Mouse (Mus musculus): ENCODE measurements around the gene Entpd4b. TPM values are rescaled to one million over a fixed set of nuclear protein-coding genes. Genes with fewer than 3 reads are reported as not detected.
"Not testable (repeated sequence)": the region's sequence is repeated elsewhere in the genome, so short reads cannot be mapped to it uniquely, and the experiment has no call there.

The Entpd4b gene
- polyA plus RNA-seq (2012; fragmentation: generic; extraction: Trizol), result 11.6 TPM

- not testable (repeated sequence) for H3K79me2 ChIP-seq (ENCODE audit: control insufficient read depth, insufficient read depth); H3K4me3 ChIP-seq; H3K4me2 ChIP-seq (ENCODE audit: low read depth); H3K27me3 ChIP-seq (ENCODE audit: control insufficient read depth, insufficient read depth, insufficient read length); H3K36me3 ChIP-seq (ENCODE audit: control insufficient read depth, insufficient read depth); H3ac ChIP-seq (ENCODE audit: control insufficient read depth, insufficient read length)
Observed at GRCm38 (mm10) chr14:69555110-69555831, at the start of gene Entpd4b. Entpd4b (plus strand) TSS chr14:69555424.

DNA sequence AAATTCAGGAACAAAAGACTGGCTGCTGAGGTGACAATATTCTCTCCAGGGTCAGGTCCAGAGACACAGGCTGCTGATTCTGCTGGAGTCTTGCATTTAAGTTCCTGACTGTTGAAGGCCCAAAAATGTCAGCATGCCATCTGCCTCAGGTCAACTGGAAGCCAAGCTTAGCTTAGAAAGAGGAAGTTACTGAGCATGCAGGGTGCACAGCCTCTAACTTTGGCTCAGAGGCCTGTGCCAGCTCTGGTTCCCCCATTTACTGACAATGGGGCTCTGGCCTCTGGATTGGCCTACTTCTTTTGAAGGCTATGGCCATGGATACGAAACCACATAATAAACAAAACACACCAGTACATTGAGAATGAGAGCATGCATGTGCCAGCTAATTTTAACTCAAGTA lies 48.2 kb upstream of the Entpd4b start:
- not testable (repeated sequence) for H3K27me3 ChIP-seq (ENCODE audit: control insufficient read depth, insufficient read depth, insufficient read length); H3ac ChIP-seq (ENCODE audit: control insufficient read depth, insufficient read length); H3K79me2 ChIP-seq (ENCODE audit: control insufficient read depth, insufficient read depth); H3K4me3 ChIP-seq; H3K36me3 ChIP-seq (ENCODE audit: control insufficient read depth, insufficient read depth); H3K4me2 ChIP-seq (ENCODE audit: low read depth)

- H3ac ChIP-seq (ENCODE audit: control insufficient read depth, insufficient read length); H3K27me3 ChIP-seq (ENCODE audit: control insufficient read depth, insufficient read depth, insufficient read length); H3K4me3 ChIP-seq; H3K79me2 ChIP-seq (ENCODE audit: control insufficient read depth, insufficient read depth); H3K36me3 ChIP-seq (ENCODE audit: control insufficient read depth, insufficient read depth); H3K4me2 ChIP-seq (ENCODE audit: low read depth): not testable (repeated sequence)
Observed at GRCm38 (mm10) chr14:69512449-69512848, 42.8 kb upstream of the Entpd4b start, which contains the start of gene Gm27179. Gm27179 (minus strand) TSS chr14:69512549.

DNA sequence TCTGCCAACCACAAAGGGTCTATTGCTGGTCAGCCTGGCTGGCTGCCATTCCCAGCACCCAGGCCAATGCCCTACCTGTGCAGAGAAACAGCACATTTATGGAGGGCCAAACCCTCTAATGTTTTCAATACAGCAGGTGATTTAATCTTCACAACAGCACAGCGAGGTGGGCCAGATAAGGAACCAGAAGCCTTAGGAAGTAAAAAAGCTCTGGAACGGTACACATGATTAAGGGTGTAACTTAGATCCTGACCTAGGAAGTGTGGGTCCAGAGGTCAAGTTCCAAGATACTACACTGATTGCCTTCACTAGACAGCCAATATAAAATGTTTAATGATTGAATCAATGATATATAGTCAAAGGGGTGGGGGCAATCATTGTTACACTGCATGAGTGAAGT lies 34.4 kb upstream of the Entpd4b start:
- H3K79me2 ChIP-seq (ENCODE audit: control insufficient read depth, insufficient read depth); H3ac ChIP-seq (ENCODE audit: control insufficient read depth, insufficient read length); H3K27me3 ChIP-seq (ENCODE audit: control insufficient read depth, insufficient read depth, insufficient read length); H3K4me3 ChIP-seq; H3K4me2 ChIP-seq (ENCODE audit: low read depth); H3K36me3 ChIP-seq (ENCODE audit: control insufficient read depth, insufficient read depth): not testable (repeated sequence)

- H3K4me2 ChIP-seq (ENCODE audit: low read depth); H3K79me2 ChIP-seq (ENCODE audit: control insufficient read depth, insufficient read depth); H3K4me3 ChIP-seq; H3K27me3 ChIP-seq (ENCODE audit: control insufficient read depth, insufficient read depth, insufficient read length); H3ac ChIP-seq (ENCODE audit: control insufficient read depth, insufficient read length); H3K36me3 ChIP-seq (ENCODE audit: control insufficient read depth, insufficient read depth): not testable (repeated sequence)
Observed at GRCm38 (mm10) chr14:69523001-69523400, 32.2 kb upstream of the Entpd4b start.

GRCm38 (mm10) chr14:69526202-69526601 lies 29.0 kb upstream of the Entpd4b start:
- not testable (repeated sequence) for H3ac ChIP-seq (ENCODE audit: control insufficient read depth, insufficient read length); H3K36me3 ChIP-seq (ENCODE audit: control insufficient read depth, insufficient read depth); H3K4me2 ChIP-seq (ENCODE audit: low read depth); H3K4me3 ChIP-seq; H3K27me3 ChIP-seq (ENCODE audit: control insufficient read depth, insufficient read depth, insufficient read length); H3K79me2 ChIP-seq (ENCODE audit: control insufficient read depth, insufficient read depth)

- not testable (repeated sequence) for H3K4me2 ChIP-seq (ENCODE audit: low read depth); H3K79me2 ChIP-seq (ENCODE audit: control insufficient read depth, insufficient read depth); H3K36me3 ChIP-seq (ENCODE audit: control insufficient read depth, insufficient read depth); H3ac ChIP-seq (ENCODE audit: control insufficient read depth, insufficient read length); H3K4me3 ChIP-seq; H3K27me3 ChIP-seq (ENCODE audit: control insufficient read depth, insufficient read depth, insufficient read length)
Observed at GRCm38 (mm10) chr14:69536539-69536938, 18.7 kb upstream of the Entpd4b start.

GRCm38 (mm10) chr14:69540113-69540512 lies 15.1 kb upstream of the Entpd4b start:
- not testable (repeated sequence) for H3K4me2 ChIP-seq (ENCODE audit: low read depth); H3K4me3 ChIP-seq; H3K79me2 ChIP-seq (ENCODE audit: control insufficient read depth, insufficient read depth); H3K27me3 ChIP-seq (ENCODE audit: control insufficient read depth, insufficient read depth, insufficient read length); H3ac ChIP-seq (ENCODE audit: control insufficient read depth, insufficient read length); H3K36me3 ChIP-seq (ENCODE audit: control insufficient read depth, insufficient read depth)

GRCm38 (mm10) chr14:69542695-69543094 lies 12.5 kb upstream of the Entpd4b start:
- not testable (repeated sequence) for H3K36me3 ChIP-seq (ENCODE audit: control insufficient read depth, insufficient read depth); H3ac ChIP-seq (ENCODE audit: control insufficient read depth, insufficient read length); H3K27me3 ChIP-seq (ENCODE audit: control insufficient read depth, insufficient read depth, insufficient read length); H3K4me3 ChIP-seq; H3K4me2 ChIP-seq (ENCODE audit: low read depth); H3K79me2 ChIP-seq (ENCODE audit: control insufficient read depth, insufficient read depth)

DNA sequence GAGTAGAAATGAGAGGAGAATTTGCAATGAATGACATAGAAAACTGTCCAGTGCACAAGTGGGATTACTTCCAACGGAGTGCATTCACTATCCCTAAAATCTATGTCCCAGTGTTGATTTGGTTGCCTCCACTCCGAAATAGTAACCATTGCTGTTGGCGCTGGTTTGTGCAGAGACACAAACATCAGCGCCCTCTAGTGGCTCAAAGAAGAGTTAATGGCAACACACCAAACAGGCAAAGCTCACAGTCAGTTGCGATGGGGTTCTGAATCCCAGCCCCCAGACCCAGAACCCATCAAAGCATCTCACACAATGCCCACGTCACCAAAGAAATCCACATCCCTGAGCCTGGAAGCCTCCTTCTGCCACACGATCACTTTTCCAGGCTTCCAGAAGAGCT lies 11.2 kb upstream of the Entpd4b start:
- H3K79me2 ChIP-seq (ENCODE audit: control insufficient read depth, insufficient read depth); H3K4me2 ChIP-seq (ENCODE audit: low read depth); H3ac ChIP-seq (ENCODE audit: control insufficient read depth, insufficient read length); H3K36me3 ChIP-seq (ENCODE audit: control insufficient read depth, insufficient read depth); H3K27me3 ChIP-seq (ENCODE audit: control insufficient read depth, insufficient read depth, insufficient read length); H3K4me3 ChIP-seq: not testable (repeated sequence)

GRCm38 (mm10) chr14:69545052-69545451 lies 10.2 kb upstream of the Entpd4b start:
- H3K27me3 ChIP-seq (ENCODE audit: control insufficient read depth, insufficient read depth, insufficient read length); H3K4me3 ChIP-seq; H3K79me2 ChIP-seq (ENCODE audit: control insufficient read depth, insufficient read depth); H3ac ChIP-seq (ENCODE audit: control insufficient read depth, insufficient read length); H3K36me3 ChIP-seq (ENCODE audit: control insufficient read depth, insufficient read depth); H3K4me2 ChIP-seq (ENCODE audit: low read depth): not testable (repeated sequence)

- not testable (repeated sequence) for H3ac ChIP-seq (ENCODE audit: control insufficient read depth, insufficient read length); H3K4me2 ChIP-seq (ENCODE audit: low read depth); H3K27me3 ChIP-seq (ENCODE audit: control insufficient read depth, insufficient read depth, insufficient read length); H3K4me3 ChIP-seq; H3K79me2 ChIP-seq (ENCODE audit: control insufficient read depth, insufficient read depth); H3K36me3 ChIP-seq (ENCODE audit: control insufficient read depth, insufficient read depth)
Observed at GRCm38 (mm10) chr14:69547310-69547709, 7.9 kb upstream of the Entpd4b start.

GRCm38 (mm10) chr14:69556820-69557219 lies 1.6 kb downstream of the Entpd4b start:
- not testable (repeated sequence) for H3K27me3 ChIP-seq (ENCODE audit: control insufficient read depth, insufficient read depth, insufficient read length); H3K36me3 ChIP-seq (ENCODE audit: control insufficient read depth, insufficient read depth); H3K4me3 ChIP-seq; H3K79me2 ChIP-seq (ENCODE audit: control insufficient read depth, insufficient read depth); H3ac ChIP-seq (ENCODE audit: control insufficient read depth, insufficient read length); H3K4me2 ChIP-seq (ENCODE audit: low read depth)
